Mouse (Mus musculus): Measurements from ENCODE around the gene Atf2. TPM values are rescaled to one million over a fixed set of nuclear protein-coding genes. Genes with fewer than 3 reads are reported as not detected.

The Atf2 gene
- polyA plus RNA-seq, 1 experiment from 2014 or later, result 28.7 TPM

Other genes starting within 250 kb of the Atf2 start
- gene Chn1, start 117.3 kb downstream of the Atf2 start, polyA plus RNA-seq (2016; fragmentation: Nextera tagmentation; extraction: Ambion mirVana), result 1.6 and 1.9 TPM in 2 replicates
- 807 and 810 TPM in 2 replicates for gene Atp5g3, start 18.7 kb upstream of the Atf2 start, polyA plus RNA-seq (2016; fragmentation: Nextera tagmentation; extraction: Ambion mirVana)